Mouse (Mus musculus): Measurements from ENCODE around the gene Hist1h4d.
A peak's percentile ranks its signal among the peaks of the same experiment; 100 is the strongest.
"Not testable (repeated sequence)": the region's sequence is repeated elsewhere in the genome, so short reads cannot be mapped to it uniquely, and the experiment has no call there.

The Hist1h4d gene

DNA sequence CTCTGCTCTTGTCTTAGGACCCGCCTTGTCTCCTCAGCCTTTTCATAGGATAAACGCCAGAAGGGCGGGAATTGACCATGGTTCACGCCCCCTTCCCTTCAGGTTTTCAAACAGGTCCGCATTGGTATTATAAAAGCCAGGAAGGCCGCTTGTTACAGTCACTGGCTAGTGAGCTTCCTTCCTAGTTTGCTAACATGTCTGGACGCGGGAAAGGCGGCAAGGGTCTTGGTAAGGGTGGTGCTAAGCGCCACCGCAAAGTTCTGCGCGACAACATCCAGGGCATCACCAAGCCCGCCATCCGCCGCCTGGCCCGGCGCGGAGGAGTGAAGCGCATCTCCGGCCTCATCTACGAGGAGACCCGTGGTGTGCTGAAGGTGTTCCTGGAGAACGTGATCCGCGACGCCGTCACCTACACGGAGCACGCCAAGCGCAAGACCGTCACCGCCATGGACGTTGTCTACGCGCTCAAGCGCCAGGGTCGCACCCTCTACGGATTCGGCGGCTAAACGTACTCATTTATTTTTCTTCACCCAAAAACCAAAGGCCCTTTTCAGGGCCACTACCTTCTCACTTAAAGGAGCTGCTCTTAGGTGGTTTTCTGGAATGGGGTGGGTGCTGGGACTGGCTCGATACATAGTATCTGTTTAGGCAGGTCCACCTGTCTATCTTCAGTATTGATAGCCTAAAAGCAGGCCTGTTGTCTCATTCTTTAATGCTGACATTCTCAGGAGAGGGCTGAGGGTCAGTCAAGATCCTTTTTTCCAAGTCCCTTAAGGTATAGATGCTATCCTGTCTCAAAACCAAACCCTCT, at the start of gene Hist1h4d:
Hist1h4d (plus strand) TSS at position 191 of the 811 bp plus-strand sequence.
- peak; percentile 83 for ATAC-seq (ENCODE audit: low TSS enrichment)

DNA sequence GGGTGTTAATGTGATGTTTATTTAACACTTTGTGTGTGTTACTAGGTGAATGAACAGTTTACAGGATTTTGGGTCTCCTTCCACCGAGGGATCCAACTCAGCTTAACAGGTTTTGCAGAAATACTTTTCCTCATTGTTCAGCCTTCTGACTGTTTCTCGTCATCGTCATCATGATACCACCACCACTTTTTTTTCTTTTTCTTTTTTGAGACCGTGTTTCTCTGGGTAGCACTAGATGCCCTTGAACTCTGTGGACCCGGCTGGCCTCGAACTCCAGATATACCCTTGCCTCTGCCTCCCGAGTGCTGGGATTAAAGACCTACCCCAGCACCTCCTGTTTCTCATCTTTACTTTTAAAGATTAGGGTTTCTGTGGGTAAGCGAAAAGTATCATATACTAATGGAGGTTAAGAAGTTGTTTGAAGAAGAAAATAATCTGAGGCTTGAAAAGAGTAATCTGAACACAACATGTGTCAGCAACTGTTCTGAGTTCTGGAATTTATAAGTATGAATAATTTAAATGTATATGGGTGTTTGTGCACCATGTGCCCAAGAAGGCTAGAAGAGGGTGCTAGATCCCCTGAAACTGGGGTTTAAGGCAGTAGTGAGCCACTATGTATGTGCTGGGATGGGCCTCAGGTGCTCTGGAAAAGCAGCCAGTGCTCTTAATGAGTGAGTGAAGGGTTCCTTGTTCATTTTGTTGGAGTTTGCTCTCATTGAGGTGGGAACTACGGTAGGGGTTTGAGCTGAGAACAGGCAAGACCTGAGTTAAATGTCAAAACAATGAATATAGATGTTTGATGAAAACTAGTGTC, 48.9 kb upstream of the Hist1h4d start:
- no peak for ATAC-seq (ENCODE audit: low TSS enrichment)

DNA sequence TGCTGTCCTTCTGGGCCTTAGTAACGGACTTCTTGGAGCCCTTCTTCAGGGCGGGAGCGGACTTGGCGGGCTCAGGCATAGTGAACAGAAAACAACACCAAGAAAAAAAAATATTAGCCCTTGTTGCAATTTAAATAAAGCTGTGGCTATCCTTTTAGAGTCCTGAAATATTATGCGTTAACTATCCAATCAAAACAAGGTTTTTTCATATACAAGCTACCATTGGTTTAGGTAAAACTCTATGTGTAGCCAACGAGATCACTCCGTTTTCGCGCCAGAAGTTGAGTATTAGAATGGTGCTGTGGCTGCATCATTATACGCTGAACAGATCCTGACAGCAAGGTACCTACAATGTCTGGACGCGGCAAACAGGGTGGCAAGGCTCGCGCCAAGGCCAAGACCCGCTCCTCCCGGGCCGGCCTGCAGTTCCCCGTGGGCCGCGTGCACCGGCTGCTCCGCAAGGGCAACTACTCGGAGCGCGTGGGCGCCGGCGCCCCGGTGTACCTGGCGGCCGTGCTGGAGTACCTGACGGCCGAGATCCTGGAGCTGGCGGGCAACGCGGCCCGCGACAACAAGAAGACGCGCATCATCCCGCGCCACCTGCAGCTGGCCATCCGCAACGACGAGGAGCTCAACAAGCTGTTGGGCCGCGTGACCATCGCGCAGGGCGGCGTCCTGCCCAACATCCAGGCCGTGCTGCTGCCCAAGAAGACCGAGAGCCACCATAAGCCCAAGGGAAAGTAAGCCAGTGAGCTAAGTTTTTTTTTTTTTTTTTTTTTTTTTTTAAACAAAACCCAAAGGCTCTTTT, 47.6 kb upstream of the Hist1h4d start, which contains the start of gene Hist1h2af:
Hist1h2af (plus strand) TSS at position 347 of the 808 bp plus-strand sequence.
- peak; percentile 69 for ATAC-seq (ENCODE audit: low TSS enrichment)

DNA sequence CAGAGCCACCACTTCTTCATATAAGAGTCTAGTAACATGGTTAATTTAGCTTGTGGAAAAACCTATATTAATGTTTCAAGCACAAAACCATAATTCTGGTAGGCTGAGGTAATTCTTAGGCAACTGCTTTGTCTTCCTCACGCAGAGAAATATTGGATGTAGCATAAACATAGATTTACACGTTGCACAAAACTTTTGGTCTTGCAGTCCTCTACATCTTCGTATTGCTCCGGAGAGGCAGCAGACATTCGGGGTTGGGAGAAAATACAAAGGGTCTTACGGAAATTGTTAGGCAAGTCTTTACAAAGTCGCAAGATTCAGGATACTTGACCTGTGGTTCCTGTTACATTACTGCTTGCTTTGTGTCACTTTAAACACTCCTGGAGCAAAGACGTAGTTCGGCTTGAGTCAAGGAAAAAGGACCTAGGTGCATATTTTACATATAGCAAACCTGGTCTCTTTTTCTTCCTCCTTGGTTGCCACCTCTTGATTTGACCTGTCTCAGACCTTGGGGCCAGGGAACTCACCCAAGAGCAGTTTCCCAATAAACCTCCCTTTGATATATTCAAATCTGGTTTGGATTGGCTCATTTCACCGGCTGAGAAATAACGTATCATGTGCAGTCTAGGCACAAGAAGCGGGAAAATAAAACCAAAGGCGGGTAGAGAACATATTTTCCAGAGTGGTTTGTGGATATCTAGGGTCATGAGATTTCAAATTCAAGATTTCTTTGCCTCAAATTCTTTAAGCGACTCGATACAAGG, 46.8 kb upstream of the Hist1h4d start:
- ATAC-seq (ENCODE audit: low TSS enrichment), result peak; percentile 45

DNA sequence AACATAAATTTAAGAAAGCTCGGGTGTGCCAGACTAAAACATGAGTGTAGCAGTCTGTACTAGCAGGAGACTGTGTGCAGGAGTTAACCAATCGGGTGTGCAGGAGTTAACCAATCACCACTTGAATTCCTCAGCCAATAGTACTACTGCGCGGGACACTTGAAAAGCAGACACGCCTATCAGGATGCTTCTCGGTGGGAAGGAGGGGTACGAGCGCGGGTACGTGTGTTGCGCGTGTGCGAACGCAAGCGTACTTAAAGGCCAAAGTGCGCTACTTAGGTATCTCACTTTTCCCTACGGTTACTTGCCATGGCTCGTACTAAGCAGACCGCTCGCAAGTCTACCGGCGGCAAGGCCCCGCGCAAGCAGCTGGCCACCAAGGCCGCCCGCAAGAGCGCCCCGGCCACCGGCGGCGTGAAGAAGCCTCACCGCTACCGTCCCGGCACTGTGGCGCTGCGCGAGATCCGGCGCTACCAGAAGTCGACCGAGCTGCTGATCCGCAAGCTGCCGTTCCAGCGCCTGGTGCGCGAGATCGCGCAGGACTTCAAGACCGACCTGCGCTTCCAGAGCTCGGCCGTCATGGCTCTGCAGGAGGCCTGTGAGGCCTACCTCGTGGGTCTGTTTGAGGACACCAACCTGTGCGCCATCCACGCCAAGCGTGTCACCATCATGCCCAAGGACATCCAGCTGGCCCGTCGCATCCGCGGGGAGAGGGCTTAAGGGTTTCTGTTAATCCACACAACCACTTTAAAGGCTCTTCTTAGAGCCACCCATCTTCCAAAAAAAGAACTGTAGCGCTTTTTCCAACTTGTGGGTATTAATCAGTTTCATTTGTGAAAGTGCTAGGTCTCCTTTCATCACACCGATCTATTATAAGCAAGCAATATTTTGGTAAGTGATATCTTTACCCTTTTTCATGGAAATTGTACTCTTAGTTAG, 46.0 kb upstream of the Hist1h4d start, which contains the start of gene Hist1h3g:
Hist1h3g (plus strand) TSS at position 286 of the 939 bp plus-strand sequence.
- peak; percentile 87 for ATAC-seq (ENCODE audit: low TSS enrichment)

- ATAC-seq (ENCODE audit: low TSS enrichment), result no peak
Measured at GRCm38 (mm10) chr13:23536076-23536822, 45.1 kb upstream of the Hist1h4d start.

DNA sequence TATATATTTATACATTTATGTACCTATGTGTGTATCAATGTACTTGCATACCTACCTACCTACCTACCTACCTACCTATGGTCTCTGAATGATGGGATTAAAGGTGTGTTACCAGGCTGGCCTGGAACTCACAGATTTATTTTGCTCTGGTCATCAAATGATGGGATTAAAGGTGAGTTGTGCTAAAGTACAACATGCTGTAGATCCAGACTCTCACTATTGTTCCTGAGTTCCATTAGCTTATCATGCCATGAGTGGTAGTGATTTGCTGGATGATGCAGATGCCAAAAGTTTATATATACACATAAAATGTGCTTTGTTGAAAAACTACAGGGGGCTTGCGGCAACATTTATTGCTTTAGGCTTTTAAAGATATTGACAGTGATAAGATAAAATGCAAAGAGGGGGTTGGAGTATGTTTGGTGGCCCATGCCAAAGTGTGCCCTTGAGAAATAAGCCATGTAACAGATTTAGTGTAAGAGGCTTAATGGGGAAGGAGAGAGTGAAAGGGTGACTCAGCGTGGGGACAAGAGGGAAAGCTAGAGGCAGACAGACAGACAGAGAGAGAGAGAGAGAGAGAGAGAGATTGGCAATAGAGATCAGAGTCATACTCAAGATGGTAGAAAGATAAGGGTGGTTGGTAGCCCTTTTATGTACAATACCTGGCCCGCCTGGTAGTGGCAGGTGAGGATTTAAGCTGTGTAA, 44.2 kb upstream of the Hist1h4d start:
- ATAC-seq (ENCODE audit: low TSS enrichment), result no peak

DNA sequence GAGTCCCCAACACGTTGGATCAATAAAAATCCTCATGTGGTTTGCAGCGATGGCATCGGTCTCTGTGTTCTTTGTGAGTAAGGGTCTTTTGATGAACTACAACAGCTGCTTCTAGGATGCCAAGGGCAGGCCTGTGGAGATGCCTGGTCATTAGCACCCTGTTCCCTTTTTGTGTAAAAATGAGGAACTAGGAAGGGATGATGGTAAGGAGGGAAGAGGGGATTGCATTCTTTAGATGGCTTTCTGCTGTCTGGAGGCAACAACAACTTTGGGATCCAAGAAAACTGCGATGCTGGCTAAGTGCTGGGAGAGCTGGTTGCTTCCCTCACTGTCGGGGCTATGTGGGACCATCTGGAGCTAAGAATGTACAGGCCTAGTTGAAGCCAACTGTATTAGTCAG, 43.1 kb upstream of the Hist1h4d start:
- ATAC-seq (ENCODE audit: low TSS enrichment), result no peak

DNA sequence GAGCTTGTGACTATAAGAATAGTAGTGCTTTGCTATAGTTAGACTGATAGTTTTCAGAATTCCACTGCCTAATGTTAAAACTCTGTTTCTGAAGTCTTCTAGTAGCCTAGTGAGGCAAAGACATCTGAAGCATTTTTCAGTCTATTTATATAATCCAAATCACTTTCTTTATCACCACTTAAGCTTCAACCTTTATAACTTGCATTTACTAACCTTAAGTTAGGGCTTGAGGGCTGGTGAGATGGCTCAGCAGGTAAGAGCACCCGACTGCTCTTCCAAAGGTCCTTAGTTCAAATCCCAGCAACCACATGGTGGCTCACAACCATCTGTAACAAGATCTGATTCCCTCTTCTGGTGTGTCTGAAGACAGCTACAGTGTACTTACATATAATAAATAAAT, 41.6 kb upstream of the Hist1h4d start:
- not testable (repeated sequence) for ATAC-seq (ENCODE audit: low TSS enrichment)

- ATAC-seq (ENCODE audit: low TSS enrichment), result no peak
Measured at GRCm38 (mm10) chr13:23541497-23541896, 39.9 kb upstream of the Hist1h4d start.

GRCm38 (mm10) chr13:23542225-23542980, 39.0 kb upstream of the Hist1h4d start:
- not testable (repeated sequence) for ATAC-seq (ENCODE audit: low TSS enrichment)

- peak; percentile 98 for ATAC-seq (ENCODE audit: low TSS enrichment)
Measured at GRCm38 (mm10) chr13:23542999-23543607, 38.3 kb upstream of the Hist1h4d start, which contains the start of gene Hist1h2bh. Gene Hist1h2bh, minus strand, starts transcription at chr13:23543392.

GRCm38 (mm10) chr13:23543965-23544786, 37.2 kb upstream of the Hist1h4d start, which contains the start of gene Hist1h3f:
Gene Hist1h3f, plus strand, starts transcription at chr13:23544052.
- ATAC-seq (ENCODE audit: low TSS enrichment), result peak; percentile 95

DNA sequence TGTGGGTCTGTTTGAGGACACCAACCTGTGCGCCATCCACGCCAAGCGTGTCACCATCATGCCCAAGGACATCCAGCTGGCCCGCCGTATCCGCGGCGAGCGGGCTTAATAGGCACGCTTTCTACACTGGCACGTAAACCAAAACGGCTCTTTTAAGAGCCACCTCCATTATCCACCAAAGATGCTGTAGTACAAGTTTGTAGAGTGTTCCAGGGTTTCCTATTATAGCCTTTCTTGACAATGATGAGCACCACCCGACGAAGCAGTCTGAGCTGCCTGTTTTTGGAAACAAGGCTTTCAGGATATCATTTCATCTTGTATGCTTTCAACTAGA, 36.6 kb upstream of the Hist1h4d start:
- ATAC-seq (ENCODE audit: low TSS enrichment), result peak; percentile 53

GRCm38 (mm10) chr13:23546694-23547093, 34.7 kb upstream of the Hist1h4d start:
- ATAC-seq (ENCODE audit: low TSS enrichment), result no peak

- ATAC-seq (ENCODE audit: low TSS enrichment), result no peak
Measured at GRCm38 (mm10) chr13:23550761-23551145, 30.6 kb upstream of the Hist1h4d start.

Measured in frontal cortex, adult (tissue).